Mouse (Mus musculus) gastrocnemius, adult 18-20 months (tissue): ENCODE data around the gene Arid5b. TPM values are rescaled to one million over a fixed set of nuclear protein-coding genes. Genes with fewer than 3 reads are reported as not detected.

ENCODE experiments used
- DNase-seq: peaks from one replicate; pipeline ENCODE4 v3.0.0; 2021; ENCODE audit warnings: low spot score
- total RNA-seq, 2 experiments: library from RNA; stranded (reverse); gene quantifications; 2 replicates each; pipeline ENCODE4 v1.2.3; 2021

The Arid5b gene
- total RNA-seq, 2 experiments from 2014 or later: 16.6 to 33.9 TPM

DNA sequence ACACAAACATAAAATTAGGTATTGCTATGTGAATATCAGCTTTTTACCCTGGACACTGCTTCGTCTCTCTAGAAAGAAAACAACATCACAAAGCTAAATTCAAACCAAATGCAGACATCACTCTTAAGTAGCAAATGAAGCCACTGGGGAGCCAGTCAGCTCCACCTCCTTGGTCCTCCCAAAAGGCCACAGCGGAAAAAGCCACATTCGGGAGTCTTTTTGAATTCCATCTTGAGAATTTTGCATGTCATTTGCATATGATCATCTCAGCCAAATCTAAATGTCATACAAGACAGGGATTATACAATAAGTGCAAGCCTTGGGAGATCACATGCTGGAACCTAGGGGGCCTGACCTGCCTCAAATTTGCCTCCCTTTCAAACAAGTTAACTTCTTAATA lies 85.0 kb downstream of the Arid5b start:
- no peak for DNase-seq

DNA sequence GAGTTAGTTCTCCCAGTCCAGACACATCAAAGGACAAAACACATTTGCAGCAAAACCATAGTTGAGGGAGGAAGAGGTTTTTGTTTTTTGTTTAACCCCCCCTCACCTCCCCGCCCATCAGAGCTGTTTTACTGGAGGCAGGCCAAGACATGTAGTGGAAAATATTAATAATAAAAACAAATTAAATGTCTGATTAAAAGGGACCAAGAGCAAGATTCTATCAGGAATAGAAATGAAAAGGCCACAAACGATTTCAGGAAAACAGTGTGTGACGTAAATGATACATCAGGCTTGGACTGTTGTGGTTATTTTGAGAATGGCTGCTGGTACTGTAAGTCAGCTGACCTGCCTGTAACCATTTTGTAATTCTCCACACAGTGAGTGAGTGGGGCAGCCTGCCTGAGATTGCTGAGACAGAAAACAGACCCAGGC lies 85.7 kb downstream of the Arid5b start:
- no peak for DNase-seq

DNA sequence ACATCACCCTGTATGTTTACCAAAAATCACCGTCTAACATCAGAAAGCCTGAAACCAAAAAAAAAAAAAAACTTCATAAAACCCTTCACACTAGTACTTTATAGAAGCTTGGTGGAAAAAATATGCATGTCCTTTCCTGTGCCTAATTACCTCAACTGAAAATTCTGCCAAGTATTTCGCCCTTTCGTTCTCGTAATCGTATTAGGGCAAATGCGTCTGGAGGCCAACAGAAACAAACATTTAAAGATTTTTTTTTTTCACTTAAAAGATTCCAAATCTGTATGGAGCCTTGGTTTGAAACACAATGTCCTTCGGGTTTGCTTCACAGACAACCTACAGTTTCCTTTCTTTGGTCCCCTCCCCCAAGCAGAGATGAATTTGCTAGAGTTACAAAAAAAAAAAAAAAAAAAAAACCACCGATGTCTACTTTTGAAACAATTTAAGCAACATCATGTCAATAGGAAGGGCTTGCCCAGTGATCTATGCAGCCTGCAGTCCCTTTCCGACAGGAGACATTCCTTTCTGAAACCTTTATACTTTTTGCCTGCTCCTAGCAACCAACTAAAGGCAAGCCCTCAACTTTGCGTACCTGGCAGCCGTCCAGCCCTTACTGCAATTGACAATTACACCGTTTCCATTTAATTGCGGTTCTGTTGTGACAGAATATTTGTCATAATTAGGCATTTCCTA lies 86.7 kb downstream of the Arid5b start:
- DNase-seq: peak; percentile 35

DNA sequence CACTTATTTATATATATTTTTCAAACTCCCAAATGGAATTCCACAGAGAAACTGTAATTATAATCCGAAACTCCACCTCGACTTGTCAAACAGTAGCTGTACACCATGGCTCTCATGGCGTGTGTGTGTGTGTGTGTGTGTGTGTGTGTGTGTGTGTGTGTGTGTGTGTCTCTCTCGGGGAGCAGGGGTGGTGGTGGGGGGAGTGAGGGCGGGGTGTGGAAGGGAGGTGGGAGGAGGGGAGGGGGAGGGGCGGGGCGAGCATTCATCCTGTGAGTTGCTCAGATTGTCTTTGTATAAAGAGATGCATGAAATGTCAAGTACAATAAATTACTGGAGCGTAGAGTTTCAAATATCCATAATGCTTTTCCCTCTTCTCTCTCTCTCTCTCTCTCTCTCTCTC lies 87.4 kb downstream of the Arid5b start:
- no peak for DNase-seq

DNA sequence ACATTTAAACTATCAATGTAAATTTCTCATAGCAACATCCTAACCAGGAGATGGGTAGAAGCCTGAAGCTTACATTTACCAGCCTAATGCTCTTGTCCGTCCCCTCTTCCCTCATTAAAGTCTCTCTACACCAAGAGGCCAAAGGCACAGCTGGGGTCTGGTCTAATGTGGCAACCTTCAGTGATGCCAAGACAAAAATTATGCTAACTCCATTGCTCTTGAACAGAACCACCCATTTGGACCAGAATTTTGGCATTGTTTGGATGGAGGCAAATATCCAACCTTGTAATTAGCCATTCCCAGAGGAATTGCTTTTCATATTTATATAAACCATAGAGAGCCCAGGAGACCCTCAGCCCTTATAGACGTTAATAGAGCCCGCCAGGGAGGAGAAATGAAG lies 88.7 kb downstream of the Arid5b start:
- DNase-seq: no peak

DNA sequence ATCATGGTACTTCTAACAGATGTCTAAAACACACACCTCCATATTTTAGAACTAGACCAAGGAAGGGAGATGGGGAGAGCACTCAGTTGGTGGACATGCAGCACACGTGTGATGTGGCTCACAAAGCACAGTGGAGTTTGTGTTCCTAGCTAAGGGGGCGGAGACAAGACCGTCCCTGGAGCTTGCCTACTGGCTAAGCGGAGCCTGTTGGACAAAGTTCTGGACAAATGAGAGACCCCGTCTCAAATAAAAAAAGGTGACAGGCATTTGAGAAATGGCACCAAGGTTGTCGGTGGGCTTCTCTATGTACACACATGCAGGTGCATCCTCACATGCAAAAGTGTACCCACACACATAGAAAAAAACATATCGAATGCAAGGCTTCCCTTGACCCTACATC lies 95.4 kb downstream of the Arid5b start:
- no peak for DNase-seq

DNA sequence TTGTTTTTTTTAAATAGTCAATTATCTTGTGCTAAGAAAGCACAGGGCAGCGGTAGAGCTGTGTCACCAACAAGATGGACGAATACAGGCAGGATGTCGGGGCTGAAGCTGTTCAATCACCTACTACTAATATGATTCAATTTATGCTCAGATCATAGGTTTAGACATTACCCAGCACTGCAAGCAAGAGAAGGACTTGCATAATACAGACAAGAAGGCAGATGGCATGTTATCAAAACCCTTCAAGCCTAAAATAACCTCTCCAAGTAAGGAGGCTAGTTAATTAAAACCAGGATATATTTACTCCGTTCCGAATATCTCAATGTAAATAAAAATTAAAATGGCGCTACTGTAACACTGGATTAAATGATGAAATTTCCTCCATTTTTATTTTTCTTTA lies 96.3 kb downstream of the Arid5b start:
- no peak for DNase-seq

DNA sequence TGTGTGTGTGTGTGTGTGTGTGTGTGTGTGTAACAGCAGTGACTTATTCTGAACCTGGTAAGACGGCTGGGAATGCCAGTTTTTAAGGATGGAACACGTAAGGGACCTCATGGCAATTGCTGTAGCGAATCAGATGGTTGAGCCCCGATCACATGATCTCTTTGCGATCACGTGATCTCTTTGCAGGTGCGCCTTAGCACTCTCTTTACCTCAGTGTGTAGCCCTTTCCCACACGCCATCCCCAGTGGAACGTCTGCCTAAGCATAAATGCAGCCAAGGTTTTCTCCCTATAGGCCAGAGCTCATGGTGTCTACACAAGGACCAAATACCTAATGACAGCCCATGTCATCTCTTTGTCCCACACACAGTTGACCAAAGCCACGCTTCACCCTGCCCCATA lies 97.4 kb downstream of the Arid5b start:
- DNase-seq: no peak

DNA sequence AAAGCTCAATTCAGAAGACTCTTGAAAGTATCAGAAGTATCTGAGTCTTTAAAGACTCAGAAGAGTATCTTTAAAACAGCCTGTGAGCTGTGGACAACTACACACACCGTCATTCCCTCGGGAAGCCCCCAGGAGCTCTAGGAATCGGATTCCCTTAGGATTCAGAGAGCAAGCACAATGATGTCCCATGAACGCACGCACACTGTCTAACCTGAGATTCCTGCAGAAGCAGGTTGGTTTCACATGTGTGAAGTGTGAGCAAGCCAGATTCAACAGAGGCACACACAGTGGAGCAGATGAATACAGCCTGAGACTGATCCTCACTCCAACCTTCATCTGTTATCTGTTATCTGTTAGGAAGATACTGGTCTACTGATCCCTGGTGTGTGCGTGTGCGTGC lies 97.8 kb downstream of the Arid5b start:
- no peak for DNase-seq

DNA sequence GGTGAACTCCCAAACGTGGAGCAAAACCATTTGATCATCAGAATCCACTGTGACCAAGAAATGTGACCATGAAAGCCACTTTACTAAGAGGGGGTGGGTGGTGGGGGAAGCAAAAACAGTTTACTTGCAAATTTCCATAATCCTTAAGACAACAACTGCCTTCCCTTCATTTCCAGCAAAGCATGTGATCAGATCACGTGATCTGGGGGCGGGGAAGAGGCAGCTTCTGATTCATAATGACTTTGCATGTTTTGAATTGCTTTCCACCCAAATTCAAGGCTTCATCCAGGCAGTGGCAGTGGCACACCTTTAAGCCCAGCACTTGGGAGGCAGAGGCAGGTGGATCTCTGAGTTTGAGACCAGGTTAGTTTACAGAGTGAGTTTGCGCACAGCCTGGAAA lies 98.4 kb downstream of the Arid5b start:
- DNase-seq: no peak

DNA sequence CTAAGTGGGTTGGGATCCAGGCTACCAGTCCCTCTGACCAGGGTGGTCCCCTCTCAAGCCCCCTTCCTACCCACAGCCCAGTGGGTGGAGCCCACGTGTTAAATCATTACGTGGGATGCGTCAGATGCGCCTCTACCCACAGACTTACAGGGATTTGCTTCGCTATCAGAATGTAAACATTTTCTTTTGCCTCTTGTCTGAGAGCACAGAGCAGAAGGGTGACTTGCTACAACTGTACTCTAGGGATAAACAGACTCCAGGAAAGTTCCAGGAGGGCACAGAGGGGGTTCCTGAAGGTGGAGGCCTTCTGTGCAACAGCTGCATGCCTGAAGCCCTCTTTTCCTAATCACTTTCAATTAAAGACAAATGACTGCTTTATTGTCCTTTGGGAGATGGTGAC lies 98.8 kb downstream of the Arid5b start:
- no peak for DNase-seq

DNA sequence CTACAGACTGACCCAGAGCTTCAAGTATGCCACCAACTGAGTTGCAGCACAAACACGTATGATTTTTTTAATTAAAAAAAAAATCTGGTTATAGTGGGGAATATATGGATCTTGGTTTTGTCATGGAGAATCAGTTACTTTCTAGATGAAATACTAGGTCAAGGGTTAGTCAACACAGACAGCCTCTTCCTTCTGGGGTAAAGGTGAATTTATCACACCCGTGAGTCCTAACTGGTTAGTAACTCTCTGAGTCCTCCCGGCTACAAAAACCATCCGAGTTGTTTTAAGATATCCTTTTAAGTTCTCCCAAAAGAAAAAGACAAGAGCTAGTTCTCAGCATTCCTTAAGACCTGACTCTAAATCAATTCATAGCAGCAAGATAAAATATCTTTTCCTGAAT lies 99.2 kb downstream of the Arid5b start:
- DNase-seq: no peak

DNA sequence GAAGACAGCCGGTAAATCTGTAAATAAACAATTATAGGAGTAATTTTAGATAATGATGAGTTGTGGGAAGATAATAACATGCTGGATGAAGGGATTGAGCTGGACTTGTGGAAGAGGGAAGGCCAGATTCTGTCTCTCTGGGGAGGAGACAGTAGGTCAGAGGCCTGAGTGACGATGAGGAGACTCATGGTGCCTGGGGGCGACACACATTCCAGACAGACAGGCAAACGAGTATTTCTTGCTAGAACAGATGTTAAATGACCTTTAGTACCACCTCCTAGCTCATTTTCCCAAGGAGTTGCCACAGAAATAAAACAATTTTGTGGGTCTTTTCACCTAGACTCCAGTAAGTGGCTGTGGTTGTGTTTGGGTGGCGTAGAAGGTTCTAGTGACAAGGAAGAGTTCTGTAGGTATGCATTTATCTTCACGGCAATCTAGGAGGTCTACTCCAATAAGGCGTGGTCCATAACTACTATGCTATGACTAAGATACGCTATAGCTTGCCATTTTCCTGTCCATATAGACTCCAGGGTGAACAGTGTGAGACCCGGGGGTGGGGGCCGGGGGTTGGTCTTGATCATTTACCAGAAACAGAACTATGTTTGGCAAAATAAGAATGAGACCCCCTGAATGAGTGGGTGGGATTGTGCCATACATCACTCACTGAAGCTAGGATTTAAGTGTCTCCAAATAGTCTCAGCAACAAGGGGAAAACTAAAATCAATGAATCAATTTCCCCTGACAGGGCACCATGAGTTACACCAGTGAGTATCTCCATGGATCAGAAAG lies 100.6 kb downstream of the Arid5b start:
- DNase-seq: no peak

DNA sequence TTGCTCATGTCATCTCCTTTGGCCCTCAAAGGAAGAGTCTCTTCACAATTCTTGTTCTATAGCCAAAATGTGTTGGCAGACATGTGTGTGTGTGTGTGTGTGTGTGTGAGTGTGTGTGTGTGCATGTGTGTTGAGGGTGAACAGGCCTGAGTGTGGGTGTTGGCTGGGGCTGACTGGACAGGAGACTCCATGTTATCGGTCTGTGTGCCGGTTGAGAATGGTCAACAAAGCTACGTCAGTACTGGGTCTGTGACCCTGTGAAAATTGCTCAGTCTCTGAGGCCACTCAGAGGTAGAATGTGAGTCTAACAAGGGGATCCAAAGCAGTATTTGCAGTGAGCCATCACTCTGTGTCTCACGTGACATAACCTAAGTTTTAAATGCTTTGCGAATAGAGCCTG lies 102.7 kb downstream of the Arid5b start:
- DNase-seq: no peak

DNA sequence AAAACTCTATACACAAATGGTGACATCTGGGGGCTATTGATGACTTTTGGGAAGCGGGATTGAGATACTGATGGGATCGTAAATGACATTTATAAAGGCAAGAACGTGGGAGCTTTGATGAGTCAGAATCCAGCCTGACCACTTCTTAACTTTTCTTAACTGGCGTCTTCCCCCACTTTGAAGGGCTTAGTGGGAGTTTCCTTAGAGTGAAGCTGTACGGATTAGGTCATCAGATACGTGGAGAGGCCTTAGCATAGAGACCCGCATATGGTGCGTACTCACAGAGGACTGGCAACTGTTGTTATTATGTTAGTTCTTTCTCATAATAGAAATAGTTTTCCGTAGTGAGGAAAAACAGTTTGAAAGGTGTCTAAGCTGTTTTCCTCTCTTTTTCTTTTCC lies 104.9 kb downstream of the Arid5b start:
- no peak for DNase-seq

DNA sequence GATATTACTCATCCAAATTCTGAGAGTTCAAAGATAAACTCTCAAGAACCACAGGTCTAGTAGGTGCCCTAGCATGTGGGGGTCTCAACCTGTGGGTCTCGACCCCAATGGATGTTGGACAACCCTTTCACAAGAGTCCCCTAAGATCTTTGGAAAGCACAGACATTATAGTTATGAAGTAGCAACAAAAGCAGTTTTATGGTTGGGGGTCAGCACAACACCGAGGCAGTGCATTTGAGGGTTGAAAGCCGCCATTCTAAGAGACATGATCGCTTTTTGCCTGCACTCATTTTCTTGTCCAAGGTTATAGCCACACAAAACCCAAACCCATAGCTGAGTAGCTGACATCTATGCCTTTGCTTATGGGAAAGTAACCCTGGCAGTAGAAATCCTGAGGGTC lies 105.6 kb downstream of the Arid5b start:
- no peak for DNase-seq

DNA sequence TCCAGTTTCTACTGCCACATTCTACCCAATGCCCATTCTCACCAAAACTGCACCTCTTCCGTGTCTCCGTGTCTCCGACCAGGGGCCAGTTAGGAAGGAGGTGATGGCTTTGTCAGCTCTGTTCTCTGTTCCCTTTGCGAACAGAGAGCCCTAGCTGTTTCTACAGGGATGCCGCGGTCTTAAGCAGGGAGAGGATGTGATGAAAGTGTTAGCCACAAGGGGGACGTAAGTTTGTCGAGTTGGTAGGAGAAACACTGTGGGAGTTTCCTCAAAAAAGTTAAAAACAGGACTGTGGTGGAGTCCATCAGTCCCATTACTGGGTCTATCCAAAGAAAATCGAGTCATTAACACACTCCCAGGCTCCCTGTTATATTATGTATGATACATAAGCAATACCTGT lies 106.6 kb downstream of the Arid5b start:
- no peak for DNase-seq

DNA sequence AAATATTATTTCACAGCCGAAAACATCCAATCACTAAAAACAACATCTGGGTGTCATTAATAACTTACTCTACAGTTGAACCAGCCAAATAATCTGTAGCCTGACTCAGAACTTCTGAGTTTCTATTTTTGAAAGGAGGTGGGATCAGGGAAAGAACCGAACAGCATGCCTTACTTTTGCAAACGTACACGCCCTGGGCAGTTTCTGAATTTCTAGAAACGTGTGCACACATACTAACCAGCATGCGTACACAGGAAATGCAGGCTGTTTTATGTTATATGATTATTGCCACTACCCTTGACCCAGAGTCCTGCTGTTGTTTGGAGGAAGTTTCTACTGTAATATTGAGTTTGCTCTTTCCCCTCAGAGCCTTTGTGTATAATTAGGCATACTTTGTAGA lies 109.9 kb downstream of the Arid5b start:
- DNase-seq: no peak

DNA sequence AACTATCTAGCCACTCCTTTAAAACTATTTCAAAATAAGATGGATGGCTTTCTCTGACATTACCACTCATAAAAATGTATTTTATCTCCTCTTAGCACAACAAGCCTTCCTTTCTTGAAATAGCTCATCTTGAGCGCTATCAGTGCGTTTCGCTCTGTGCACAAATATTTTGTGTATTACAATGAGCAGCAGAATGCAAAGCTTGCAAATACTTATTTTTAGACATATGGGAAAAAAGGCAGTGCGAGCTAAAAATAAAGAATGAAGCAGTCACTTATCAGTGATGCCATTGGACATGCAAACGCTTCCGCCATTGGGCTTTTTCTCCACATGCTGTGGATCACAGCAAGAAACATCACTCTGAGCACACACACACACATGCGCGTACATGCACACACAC lies 110.4 kb downstream of the Arid5b start:
- no peak for DNase-seq

DNA sequence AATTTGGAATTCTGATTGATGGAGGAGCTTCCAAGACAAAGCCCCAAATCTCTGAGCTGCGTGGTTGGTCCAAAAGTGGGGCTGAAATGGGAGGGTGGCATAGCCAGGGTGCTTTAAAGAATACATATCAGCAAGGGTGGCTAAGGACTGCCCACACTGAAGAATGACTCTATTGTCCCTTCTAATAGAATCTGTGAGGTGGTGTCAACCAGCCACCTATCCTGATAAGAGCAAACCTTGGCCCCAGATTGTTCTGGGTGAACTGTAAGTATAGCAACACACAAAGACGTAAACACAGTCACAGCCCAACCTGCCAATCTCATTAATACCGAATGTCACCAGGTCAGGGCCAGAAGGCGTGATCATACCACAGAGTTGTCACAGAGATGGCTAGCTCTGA lies 111.4 kb downstream of the Arid5b start:
- no peak for DNase-seq

DNA sequence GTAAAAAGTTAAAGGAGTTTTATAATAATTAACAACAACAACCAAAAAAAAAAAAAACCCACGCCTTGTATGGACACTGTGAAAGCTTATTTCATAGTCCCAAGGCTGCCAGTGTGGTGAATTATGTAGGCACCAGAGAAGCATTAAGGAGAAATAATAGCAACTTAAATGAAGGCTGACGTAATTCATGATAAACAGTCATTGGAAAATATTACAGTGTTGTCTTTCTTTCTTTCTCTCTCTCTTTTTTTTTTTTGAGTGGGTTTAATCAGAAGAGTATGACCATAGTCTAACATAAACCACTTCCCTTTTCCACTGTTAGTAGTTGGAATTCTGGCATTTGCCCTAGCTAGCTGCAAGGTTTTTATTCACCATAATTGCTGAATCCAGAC lies 111.8 kb downstream of the Arid5b start:
- no peak for DNase-seq

DNA sequence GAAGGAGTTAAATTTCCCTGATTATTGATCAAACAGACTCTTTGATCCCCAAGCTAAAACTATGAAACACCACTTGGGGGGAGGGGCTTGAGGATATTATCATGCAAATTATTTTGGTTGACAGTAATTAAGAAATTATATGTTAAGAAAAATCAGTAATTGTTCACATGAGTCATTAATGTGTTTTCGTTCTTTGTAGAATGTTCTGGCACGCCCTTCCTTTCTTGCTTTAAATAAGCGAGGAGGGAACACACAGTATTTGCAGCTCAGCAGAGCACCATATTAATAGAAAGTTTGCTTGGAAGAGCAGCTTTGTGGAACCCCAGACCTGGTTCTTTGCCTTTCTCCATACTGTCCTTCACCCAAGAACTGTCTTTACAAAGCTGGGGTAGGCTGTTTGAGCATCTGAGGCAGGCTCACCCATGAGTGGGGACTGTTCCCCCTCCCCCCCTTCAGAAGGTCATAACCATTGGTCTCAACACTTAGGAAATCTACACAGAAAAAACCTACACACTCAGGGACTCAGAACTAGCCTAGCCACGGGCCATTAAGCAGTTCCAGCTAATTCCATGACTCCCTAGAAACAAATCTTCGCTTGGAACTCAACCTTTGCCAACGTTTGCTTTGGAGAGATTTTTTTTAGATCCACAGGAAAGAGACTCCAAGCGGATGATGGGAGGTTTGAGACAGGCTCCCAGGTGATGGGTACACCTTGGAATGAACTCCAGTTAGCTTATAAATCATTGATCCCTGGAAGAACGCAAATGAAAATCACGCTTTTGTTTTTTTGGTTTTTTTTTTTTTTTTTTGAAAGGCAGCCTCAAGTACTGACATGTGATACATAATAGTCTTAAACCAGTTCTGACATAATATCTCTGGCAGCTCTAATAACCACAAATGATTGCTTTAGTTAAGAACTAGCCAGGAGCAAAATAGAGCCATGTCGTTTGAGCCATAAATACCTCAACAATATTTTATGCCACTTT lies 112.5 kb downstream of the Arid5b start:
- DNase-seq: no peak
